16 mouse cellular contexts compared by ENCODE assay signal in genomic region chr13:36081591-36081990, GRCm38 (mm10).
"Had no signal": no experiment of that assay in that cellular context is flagged by ENCODE, and none has a peak within 500 bp of the region (broad histone marks: within the 10 kb centered on the region; RNA-seq: fewer than 3 reads in every experiment).

No protein-coding gene starts in this region.

- H3K4me1 ChIP-seq: midbrain, embryonic 12.5 days; midbrain, embryonic 15.5 days; neural tube, embryonic 13.5 days; stomach, embryonic 15.5 days had no signal

- H3K9ac ChIP-seq: liver, embryonic 13.5 days; midbrain, embryonic 12.5 days; midbrain, embryonic 15.5 days; neural tube, embryonic 13.5 days; stomach, embryonic 15.5 days had no signal

- H3K4me3 ChIP-seq: left cerebral cortex, adult 2 months; liver, embryonic 13.5 days; midbrain, embryonic 12.5 days; midbrain, embryonic 15.5 days; neural tube, embryonic 13.5 days; stomach, embryonic 15.5 days had no signal

- H3K27ac ChIP-seq: kidney, postnatal 0 days; left cerebral cortex, adult 2 months; liver, embryonic 13.5 days; macrophage; midbrain, embryonic 12.5 days; midbrain, embryonic 15.5 days; neural tube, embryonic 13.5 days; stomach, embryonic 15.5 days had no signal

- H3K9me3 ChIP-seq: liver, embryonic 13.5 days; midbrain, embryonic 12.5 days; midbrain, embryonic 15.5 days; neural tube, embryonic 13.5 days; stomach, embryonic 15.5 days had no signal

- DNase-seq: kidney, adult 2 months; kidney, postnatal 36 days; layer of hippocampus, postnatal 36 days; liver, embryonic 13.5 days; lung, adult 2 months; retina, postnatal 1 day; right cerebral cortex, postnatal 25 days; spleen, adult 18-20 months; thymus, postnatal 4 days had no signal

- ATAC-seq: midbrain, embryonic 15.5 days had no signal

- H3K36me3 ChIP-seq: midbrain, embryonic 12.5 days; midbrain, embryonic 15.5 days; neural tube, embryonic 13.5 days; stomach, embryonic 15.5 days had no signal

- H3K27me3 ChIP-seq: liver, embryonic 13.5 days; midbrain, embryonic 12.5 days; midbrain, embryonic 15.5 days; neural tube, embryonic 13.5 days; stomach, embryonic 15.5 days had no signal

- H3K4me2 ChIP-seq: liver, embryonic 13.5 days; midbrain, embryonic 12.5 days; midbrain, embryonic 15.5 days; neural tube, embryonic 13.5 days; stomach, embryonic 15.5 days had no signal
